Mouse (Mus musculus): ENCODE data around the gene Eya3. TPM values are rescaled to one million over a fixed set of nuclear protein-coding genes. Genes with fewer than 3 reads are reported as not detected.

Gene Eya3
- total RNA-seq (2023): 10 to 100 TPM; 32.2 to 36.1 TPM

DNA sequence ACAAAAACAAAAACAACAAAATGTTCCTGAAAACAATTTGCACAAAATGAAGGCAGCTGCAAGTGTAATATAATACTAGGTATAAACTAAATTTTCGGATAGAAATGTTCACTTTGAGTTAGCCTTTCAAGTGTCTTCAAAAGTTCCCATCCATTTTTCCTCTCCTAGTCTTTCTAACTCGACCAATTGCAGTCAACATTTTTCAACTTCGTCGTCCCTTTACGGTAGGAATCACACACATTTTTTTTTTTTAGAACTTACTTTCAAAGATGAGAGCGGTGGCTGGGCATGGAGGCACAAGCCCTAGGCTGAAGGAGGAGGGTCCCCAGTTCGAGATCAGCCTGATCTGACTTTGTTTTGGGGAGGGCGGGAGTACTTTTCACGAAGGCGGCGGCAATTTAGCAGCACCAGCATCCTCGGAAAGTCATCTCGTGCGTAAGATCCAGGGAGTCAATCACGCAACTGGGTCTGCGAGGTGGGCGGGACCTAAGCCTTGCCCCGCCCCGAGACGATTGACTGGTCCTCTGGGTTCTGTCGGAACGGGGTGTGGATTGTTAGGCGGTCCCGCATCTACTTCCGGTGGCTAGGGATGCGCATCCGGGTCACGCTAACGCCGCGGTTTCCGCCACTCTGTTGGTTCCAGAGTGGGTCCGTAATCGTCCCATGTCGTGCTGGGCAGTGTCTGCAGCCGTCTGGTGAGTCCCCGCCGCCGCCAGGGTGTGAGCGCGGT, at the start of gene Eya3:
Eya3 (plus strand) TSS at position 527 of the 730 bp plus-strand sequence.

DNA sequence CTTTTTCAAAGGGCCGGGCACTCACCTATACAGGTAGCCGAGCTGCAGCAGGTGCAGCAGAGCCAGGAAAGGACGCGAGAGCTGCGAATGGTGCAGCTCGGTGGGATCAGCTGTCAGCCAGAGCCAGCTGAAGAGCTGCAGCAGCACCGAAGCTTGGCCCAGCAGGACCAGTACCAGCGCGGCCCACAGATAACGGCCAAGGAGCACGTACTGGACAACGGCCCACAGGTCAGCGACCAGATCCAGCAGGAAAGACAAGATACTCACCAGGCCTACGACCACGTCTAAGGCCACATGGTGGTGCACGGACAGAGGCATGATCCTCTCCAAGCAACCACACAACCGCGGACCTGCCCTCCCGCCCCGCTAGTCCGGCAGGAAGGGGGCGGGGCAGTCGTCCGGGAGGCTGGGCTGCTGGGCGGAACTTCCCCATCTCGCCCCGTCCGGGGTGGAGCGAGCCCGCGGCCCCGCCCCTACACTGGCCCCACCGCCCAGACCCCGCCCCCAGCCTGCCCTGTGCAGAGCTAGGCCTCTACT, 93.4 kb downstream of the Eya3 start, which contains the start of gene Xkr8:
Xkr8 (minus strand) TSS at position 399 of the 537 bp plus-strand sequence.

DNA sequence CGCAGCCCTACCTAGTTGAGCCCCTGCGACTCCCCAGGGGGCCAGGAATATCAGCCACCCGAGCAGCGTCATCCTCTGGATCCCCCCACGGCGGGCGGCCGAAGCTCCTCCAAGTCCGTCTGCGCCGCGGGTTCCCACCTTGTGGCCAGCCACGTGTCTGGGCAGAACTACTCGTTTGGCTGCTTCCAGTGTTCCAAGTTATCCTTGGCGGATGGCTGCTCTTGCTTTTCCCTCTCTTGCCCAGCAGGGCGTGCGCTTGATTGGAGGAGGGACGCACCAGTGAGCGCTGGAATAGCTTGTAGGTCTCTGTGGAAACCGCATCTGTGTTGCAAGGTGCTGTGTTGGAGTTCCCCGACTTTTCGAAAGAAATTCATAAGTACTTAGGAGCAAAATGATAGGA, 118.2 kb downstream of the Eya3 start, which contains the start of gene Smpdl3b:
Smpdl3b (minus strand) TSS at position 279 of the 400 bp plus-strand sequence.

GRCm38 (mm10) chr4:132767914-132768876, 129.4 kb downstream of the Eya3 start, which contains the start of gene Rpa2:
Rpa2 (plus strand) TSS chr4:132768332.

Other genes with a start within 250 kb of the Eya3 start
- 10 to 100 TPM; 20.9 to 24.7 TPM for gene Phactr4, start 216.5 kb upstream of the Eya3 start, total RNA-seq (2023)
- gene Med18, start 175.1 kb upstream of the Eya3 start, total RNA-seq (2023): 1 to 10 TPM; 7.8 to 9.7 TPM
- 10 to 100 TPM; 45.0 to 47.2 TPM for gene Sesn2, start 128.5 kb upstream of the Eya3 start, total RNA-seq (2023)
- 100 to 1,000 TPM; 131 to 153 TPM for gene Atpif1, start 105.3 kb upstream of the Eya3 start, total RNA-seq (2023)
- gene Dnajc8, start 103.4 kb upstream of the Eya3 start, total RNA-seq (2023): 10 to 100 TPM; 61.6 to 68.9 TPM
- 10 to 100 TPM; 65.2 to 68.0 TPM for gene Ptafr, start 74.9 kb upstream of the Eya3 start, total RNA-seq (2023)
- gene Xkr8, start 93.6 kb downstream of the Eya3 start, total RNA-seq (2023): 1 to 10 TPM; 3.1 to 4.8 TPM
- 1 to 10 TPM; 1.7 to 2.5 TPM for gene Smpdl3b, start 118.3 kb downstream of the Eya3 start, total RNA-seq (2023)
- gene Rpa2, start 129.3 kb downstream of the Eya3 start, total RNA-seq (2023): 10 to 100 TPM; 33.9 to 38.0 TPM
- gene Themis2, start 157.4 kb downstream of the Eya3 start, total RNA-seq (2023): 100 to 1,000 TPM; 175 to 186 TPM
- 10 to 100 TPM; 21.7 to 24.6 TPM for gene Ppp1r8, start 204.2 kb downstream of the Eya3 start, total RNA-seq (2023)
- 10 to 100 TPM; 17.9 to 20.8 TPM for gene Stx12, start 245.5 kb downstream of the Eya3 start, total RNA-seq (2023)

All from neutrophil, adult 59 days (primary cell).